Mouse (Mus musculus): Measurements from ENCODE around the gene Olfr1222. TPM values are rescaled to one million over a fixed set of nuclear protein-coding genes. Genes with fewer than 3 reads are reported as not detected.
"Not testable (repeated sequence)": the region's sequence is repeated elsewhere in the genome, so short reads cannot be mapped to it uniquely, and the experiment has no call there.

The Olfr1222 gene
- polyA plus RNA-seq (2015; fragmentation: Nextera tagmentation; extraction: Ambion mirVana), result not detected in 2 replicates

DNA sequence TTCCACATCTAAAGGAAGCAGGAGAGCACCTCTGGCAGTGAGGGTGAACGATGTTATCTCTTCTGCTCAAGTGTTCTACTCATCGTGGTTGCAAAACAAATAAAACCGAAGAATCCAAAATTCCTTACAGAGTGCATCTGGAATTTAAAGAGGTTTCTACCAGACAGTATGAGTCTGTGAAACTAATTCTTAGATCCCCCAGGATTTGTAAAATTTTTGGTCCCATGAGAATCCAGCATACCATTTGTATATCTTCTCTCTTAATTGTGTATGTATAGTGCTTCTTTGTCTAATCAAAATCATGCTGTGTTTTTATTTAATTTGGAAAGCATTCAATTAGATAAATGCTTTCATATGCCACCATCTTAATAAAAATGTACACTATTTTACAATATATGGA, at the start of gene Olfr1222:
TSS of gene Olfr1222 (minus strand) at position 101 of the 400 bp plus-strand sequence.
- H3K4me3 ChIP-seq, result no peak within 1 kb of the TSS
- no peak for ATAC-seq (ENCODE audit: extremely low read depth, insufficient number of reproducible peaks, low FRiP score, low TSS enrichment)
- no peaks in the 10 kb centered on the region for H3K4me1 ChIP-seq
- H3K27ac ChIP-seq (replicated peaks), result no peak within 1 kb of the TSS
- no peaks in the 10 kb centered on the region for H3K36me3 ChIP-seq
- 24% methylated on average over 3 of the region's 3 CpGs for WGBS
- no peaks in the 10 kb centered on the region for H3K27me3 ChIP-seq (replicated peaks)
- no peak within 1 kb of the TSS for H3K9ac ChIP-seq
- no peak within 1 kb of the TSS for H3K4me2 ChIP-seq
- H3K9me3 ChIP-seq, result no peaks in the 10 kb centered on the region

DNA sequence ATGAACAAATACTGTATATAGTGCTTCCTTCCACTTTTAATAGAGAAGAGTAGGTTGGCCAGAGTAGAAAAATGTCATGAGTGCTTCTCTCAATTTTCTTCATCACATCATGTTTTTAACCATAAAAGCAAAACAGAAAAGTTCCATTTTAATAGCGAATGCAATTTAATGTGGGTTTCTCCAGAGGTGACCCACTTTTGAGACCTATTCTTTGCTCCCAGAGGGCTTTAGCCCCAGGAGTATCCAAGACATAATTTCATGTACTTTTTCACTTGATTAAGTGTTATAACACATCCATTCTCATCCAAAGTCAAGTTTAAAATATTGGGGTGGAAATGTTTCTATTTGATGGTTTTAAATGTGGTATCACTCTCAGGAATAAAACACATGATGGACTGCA, 41.7 kb upstream of the Olfr1222 start, which contains the start of gene Olfr1225:
TSS of gene Olfr1225 (minus strand) at position 101 of the 400 bp plus-strand sequence.
- Histone ChIP-seq H3K9ac (no peak within 1 kb of the TSS), H3K4me3 (no peak within 1 kb of the TSS), H3K4me2 (no peak within 1 kb of the TSS), H3K27me3 (replicated peaks) (no peaks in the 10 kb centered on the region), H3K4me1 (no peaks in the 10 kb centered on the region), H3K9me3 (no peaks in the 10 kb centered on the region), H3K27ac (replicated peaks) (no peak within 1 kb of the TSS), H3K36me3 (no peaks in the 10 kb centered on the region)
- no peak for ATAC-seq (ENCODE audit: extremely low read depth, insufficient number of reproducible peaks, low FRiP score, low TSS enrichment)
- WGBS, result 77% methylated on average over 1 of the region's 1 CpGs

DNA sequence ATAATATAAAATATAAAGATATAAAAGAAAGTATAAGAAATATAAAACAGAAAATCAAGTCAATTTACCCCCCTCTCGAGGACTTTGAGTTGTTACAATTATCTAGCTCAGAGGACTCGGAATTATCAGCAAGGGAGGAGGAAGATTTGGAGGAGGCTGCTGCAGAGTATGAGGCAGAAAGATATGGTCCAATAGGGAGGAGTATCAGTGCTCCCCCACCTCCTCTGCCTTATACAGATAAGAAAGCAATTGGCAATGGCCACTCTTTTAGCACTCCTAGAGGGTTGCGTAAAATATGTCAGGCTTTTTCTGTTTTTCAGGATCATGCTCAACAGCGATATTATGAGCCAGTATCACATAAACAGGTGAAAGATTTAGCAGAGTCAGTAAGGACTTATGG, 31.9 kb upstream of the Olfr1222 start:
- H3K27ac ChIP-seq (replicated peaks); H3K4me1 ChIP-seq; H3K4me2 ChIP-seq; H3K9ac ChIP-seq; H3K27me3 ChIP-seq (replicated peaks); ATAC-seq (ENCODE audit: extremely low read depth, insufficient number of reproducible peaks, low FRiP score, low TSS enrichment); H3K4me3 ChIP-seq; H3K36me3 ChIP-seq; H3K9me3 ChIP-seq: not testable (repeated sequence)
- 72% methylated on average over 4 of the region's 4 CpGs for WGBS

DNA sequence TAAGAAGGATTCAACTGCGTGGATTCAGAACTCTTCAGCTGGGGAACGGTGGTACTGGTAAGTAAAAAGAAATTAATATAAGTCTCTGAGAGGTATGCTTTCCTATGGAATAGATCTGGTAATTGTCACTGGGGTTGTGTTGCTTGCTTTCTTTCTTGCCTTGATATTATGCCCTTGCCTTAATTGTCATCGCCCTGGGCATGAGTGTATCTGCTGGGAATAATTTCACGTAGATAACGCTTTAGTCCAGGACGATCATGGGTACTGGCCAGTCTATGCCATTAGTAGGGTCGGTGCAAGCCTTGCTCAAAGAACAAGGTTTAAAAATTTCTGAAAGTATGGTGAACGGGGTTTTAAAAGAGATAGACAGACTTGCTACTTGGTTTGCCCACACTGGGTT, 31.1 kb upstream of the Olfr1222 start, which contains the start of gene Olfr1224-ps1:
TSS of gene Olfr1224-ps1 (minus strand) at position 101 of the 400 bp plus-strand sequence.
- 81% methylated on average over 8 of the region's 8 CpGs for WGBS

DNA sequence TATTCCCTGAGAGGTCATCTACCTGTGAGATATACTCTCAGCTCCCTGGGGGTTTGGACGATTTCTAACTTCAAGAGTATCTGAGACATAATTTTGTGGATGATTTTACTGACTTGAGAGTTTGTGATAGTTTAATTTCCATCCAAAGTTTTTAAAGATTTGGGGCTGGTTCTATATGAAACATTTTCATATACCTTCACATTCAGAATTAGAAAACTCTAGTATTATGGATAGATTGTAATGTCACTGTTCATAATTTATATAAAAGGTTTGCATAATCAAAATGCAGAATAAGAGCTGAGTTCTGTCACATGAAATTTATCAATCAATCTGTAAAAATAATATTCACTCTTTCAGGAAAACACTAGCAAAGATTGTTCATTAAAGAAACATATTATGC, 18.6 kb upstream of the Olfr1222 start, which contains the start of gene Olfr1223:
TSS of gene Olfr1223 (minus strand) at position 101 of the 400 bp plus-strand sequence.
- Histone ChIP-seq H3K9me3 (no peaks in the 10 kb centered on the region), H3K4me1 (no peaks in the 10 kb centered on the region), H3K27me3 (replicated peaks) (no peaks in the 10 kb centered on the region), H3K27ac (replicated peaks) (no peak within 1 kb of the TSS), H3K9ac (no peak within 1 kb of the TSS), H3K4me3 (no peak within 1 kb of the TSS), H3K4me2 (no peak within 1 kb of the TSS), H3K36me3 (no peaks in the 10 kb centered on the region)
- no peak for ATAC-seq (ENCODE audit: extremely low read depth, insufficient number of reproducible peaks, low FRiP score, low TSS enrichment)
- 45% methylated on average over 1 of the region's 1 CpGs for WGBS

More for the DNA sequence above, 31.1 kb upstream of the Olfr1222 start, which contains the start of gene Olfr1224-ps1:
- not testable (repeated sequence) for ATAC-seq (ENCODE audit: extremely low read depth, insufficient number of reproducible peaks, low FRiP score, low TSS enrichment); H3K9ac ChIP-seq; H3K9me3 ChIP-seq; H3K4me2 ChIP-seq; H3K27ac ChIP-seq (replicated peaks); H3K4me3 ChIP-seq; H3K36me3 ChIP-seq; H3K4me1 ChIP-seq; H3K27me3 ChIP-seq (replicated peaks)

DNA sequence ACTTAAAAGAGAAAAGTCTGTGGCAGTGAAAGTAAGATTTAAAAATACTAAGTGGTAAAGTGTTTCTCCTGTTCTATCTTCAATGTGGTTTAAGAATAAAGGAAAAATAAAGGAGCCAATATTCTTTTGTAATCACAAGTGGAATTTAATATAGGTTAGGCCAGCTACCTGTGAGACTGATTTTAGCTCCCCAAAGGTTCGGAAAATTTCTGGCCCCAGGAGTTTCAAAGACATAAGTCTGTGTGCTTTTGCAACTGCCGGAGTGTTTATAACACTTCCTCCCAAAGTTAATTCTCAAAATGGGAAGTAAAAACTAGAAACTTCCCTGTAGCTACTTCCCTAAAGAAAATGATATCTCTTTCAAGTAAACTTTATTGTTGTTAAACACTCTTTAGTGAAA, 15.7 kb downstream of the Olfr1222 start, which contains the start of gene Olfr1221:
TSS of gene Olfr1221 (minus strand) at position 101 of the 400 bp plus-strand sequence.
- Histone ChIP-seq H3K4me1 (no peaks in the 10 kb centered on the region), H3K9me3 (no peaks in the 10 kb centered on the region), H3K27ac (replicated peaks) (no peak within 1 kb of the TSS), H3K4me2 (no peak within 1 kb of the TSS), H3K9ac (no peak within 1 kb of the TSS), H3K36me3 (no peaks in the 10 kb centered on the region), H3K4me3 (no peak within 1 kb of the TSS), H3K27me3 (replicated peaks) (no peaks in the 10 kb centered on the region)
- WGBS, result 73% methylated on average over 2 of the region's 2 CpGs
- ATAC-seq (ENCODE audit: extremely low read depth, insufficient number of reproducible peaks, low FRiP score, low TSS enrichment), result no peak

DNA sequence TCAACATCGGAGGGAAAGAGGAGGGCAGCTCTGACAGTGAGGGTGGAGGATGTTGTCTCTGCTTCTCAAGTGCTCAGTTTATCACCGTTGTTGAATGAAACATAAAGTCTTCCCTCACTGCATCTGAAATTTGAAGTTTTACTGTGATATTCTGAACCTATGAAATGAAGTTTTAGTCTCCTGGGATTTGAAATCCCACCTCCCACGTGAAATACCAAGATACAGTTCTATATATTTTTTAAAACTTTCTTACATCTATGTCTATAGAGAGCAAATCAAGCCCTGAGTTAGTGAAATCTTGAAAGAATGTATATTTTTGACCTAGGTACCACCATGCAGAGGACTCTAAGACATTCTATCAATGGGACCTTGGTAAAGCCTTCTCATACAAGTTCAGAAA, 26.1 kb downstream of the Olfr1222 start, which contains the start of gene Olfr1220:
TSS of gene Olfr1220 (minus strand) at position 101 of the 400 bp plus-strand sequence.
- 72% methylated on average over 3 of the region's 3 CpGs for WGBS
- H3K27me3 ChIP-seq (replicated peaks), result no peaks in the 10 kb centered on the region
- no peaks in the 10 kb centered on the region for H3K4me1 ChIP-seq
- no peak within 1 kb of the TSS for H3K9ac ChIP-seq
- H3K27ac ChIP-seq (replicated peaks), result no peak within 1 kb of the TSS
- ATAC-seq (ENCODE audit: extremely low read depth, insufficient number of reproducible peaks, low FRiP score, low TSS enrichment), result no peak
- H3K9me3 ChIP-seq, result no peaks in the 10 kb centered on the region
- H3K4me3 ChIP-seq, result no peak within 1 kb of the TSS
- no peak within 1 kb of the TSS for H3K4me2 ChIP-seq
- no peaks in the 10 kb centered on the region for H3K36me3 ChIP-seq

DNA sequence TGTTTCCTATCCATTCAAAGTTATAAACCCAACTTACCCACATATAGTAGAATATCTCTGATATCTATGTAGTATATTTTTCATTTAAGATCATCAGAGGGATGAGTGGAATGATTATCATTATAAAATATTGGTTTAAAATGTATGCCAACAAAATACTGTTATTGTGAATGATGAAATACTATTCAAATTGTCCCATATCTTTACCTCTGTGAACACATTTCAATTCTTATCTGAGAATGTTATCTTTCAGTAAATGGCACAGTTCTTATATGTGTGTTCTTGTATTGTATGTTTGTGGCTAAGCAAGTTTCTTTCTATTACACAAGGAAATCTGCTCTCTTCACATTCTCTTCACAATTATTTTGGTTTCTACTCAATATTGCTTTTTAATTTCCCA, 27.2 kb downstream of the Olfr1222 start:
- no peaks in the 10 kb centered on the region for H3K36me3 ChIP-seq
- H3K4me3 ChIP-seq, result no peak overlapping the region
- H3K4me2 ChIP-seq, result no peak overlapping the region
- no peak overlapping the region for H3K9ac ChIP-seq
- H3K27ac ChIP-seq (replicated peaks), result no peak overlapping the region
- H3K27me3 ChIP-seq (replicated peaks), result no peaks in the 10 kb centered on the region
- no peaks in the 10 kb centered on the region for H3K9me3 ChIP-seq
- no peaks in the 10 kb centered on the region for H3K4me1 ChIP-seq
- no peak for ATAC-seq (ENCODE audit: extremely low read depth, insufficient number of reproducible peaks, low FRiP score, low TSS enrichment)

DNA sequence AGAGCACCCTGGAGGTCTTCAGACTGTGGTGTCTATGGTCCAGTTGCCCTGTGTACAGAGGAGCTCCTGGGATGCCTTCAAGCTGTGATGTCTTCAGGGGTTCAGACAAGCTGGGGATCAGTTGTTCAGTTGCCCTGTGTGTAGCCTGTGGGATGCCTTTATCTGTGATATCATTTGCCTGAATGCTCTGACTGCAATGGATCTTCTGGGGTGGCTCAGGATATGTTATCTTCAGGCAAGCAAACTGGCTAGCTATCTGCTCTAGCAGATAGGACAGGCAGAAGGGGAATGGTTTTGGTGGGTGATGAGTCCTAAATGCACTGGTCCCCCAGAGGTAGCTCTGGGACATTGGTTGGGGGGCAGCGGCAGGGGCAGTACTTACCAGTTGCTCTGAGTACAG, 39.0 kb downstream of the Olfr1222 start:
- Histone ChIP-seq H3K9ac (no peak overlapping the region), H3K4me2 (no peak overlapping the region), H3K36me3 (no peaks in the 10 kb centered on the region), H3K4me3 (no peak overlapping the region), H3K27me3 (replicated peaks) (no peaks in the 10 kb centered on the region), H3K4me1 (no peaks in the 10 kb centered on the region), H3K27ac (replicated peaks) (no peak overlapping the region), H3K9me3 (no peaks in the 10 kb centered on the region)
- WGBS, result 87% methylated on average over 1 of the region's 1 CpGs
- no peak for ATAC-seq (ENCODE audit: extremely low read depth, insufficient number of reproducible peaks, low FRiP score, low TSS enrichment)

DNA sequence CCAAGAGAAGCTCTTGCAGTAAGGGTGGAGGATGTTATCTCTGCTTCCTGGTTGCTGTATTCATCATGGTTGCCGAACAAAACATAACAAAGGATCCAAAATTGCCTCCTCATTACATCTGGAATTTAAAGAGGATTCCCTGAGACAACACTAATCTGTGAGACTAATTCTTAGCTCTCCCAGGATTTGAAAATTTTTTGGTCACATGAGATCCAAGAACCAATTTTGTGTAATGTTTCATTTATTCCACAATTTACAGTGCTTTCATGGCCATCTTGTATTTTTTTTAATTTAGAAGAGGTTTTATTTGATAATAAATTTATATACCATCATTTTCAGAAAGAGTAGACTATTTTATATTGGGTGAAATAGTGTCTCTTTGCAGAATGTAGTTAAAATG, 49.4 kb downstream of the Olfr1222 start, which contains the start of gene Olfr1219:
TSS of gene Olfr1219 (minus strand) at position 101 of the 400 bp plus-strand sequence.
- ATAC-seq (ENCODE audit: extremely low read depth, insufficient number of reproducible peaks, low FRiP score, low TSS enrichment), result no peak
- Histone ChIP-seq H3K4me2 (no peak within 1 kb of the TSS), H3K27me3 (replicated peaks) (no peaks in the 10 kb centered on the region), H3K9ac (no peak within 1 kb of the TSS), H3K9me3 (no peaks in the 10 kb centered on the region), H3K36me3 (no peaks in the 10 kb centered on the region), H3K27ac (replicated peaks) (no peak within 1 kb of the TSS), H3K4me3 (no peak within 1 kb of the TSS), H3K4me1 (no peaks in the 10 kb centered on the region)
- 68% methylated on average over 1 of the region's 1 CpGs for WGBS

DNA sequence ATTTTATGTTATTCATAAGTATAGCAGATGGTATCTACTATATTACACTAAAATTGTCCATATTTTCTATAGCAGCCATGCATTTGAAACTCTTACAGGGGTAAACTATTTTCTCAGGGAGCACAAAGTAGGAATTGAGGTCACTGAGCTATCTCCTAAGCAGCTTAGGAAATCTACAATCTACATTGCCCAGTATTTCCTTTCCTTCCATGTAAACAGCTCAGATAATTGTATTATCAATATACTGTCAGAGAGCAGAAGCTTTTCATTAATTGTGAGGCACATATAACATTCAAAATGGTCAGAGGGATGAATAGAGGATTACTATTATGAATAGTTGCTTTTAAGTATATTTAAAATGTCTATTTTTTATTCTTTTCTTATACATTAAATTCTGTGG, 51.4 kb downstream of the Olfr1222 start:
- no peak overlapping the region for H3K4me2 ChIP-seq
- no peak overlapping the region for H3K4me3 ChIP-seq
- H3K9me3 ChIP-seq, result no peaks in the 10 kb centered on the region
- H3K4me1 ChIP-seq, result no peaks in the 10 kb centered on the region
- no peaks in the 10 kb centered on the region for H3K36me3 ChIP-seq
- no peak for ATAC-seq (ENCODE audit: extremely low read depth, insufficient number of reproducible peaks, low FRiP score, low TSS enrichment)
- no peak overlapping the region for H3K27ac ChIP-seq (replicated peaks)
- H3K9ac ChIP-seq, result no peak overlapping the region
- no peaks in the 10 kb centered on the region for H3K27me3 ChIP-seq (replicated peaks)

Data from heart, embryonic 13.5 days (tissue).